Mouse (Mus musculus): ENCODE results near the gene Mcm5. TPM values are rescaled to one million over a fixed set of nuclear protein-coding genes. Genes with fewer than 3 reads are reported as not detected.
A peak's percentile ranks its signal among the peaks of the same experiment; 100 is the strongest.

Mcm5 gene
- 132 and 151 TPM in 2 replicates for polyA plus RNA-seq (2015; fragmentation: Nextera tagmentation; extraction: Ambion mirVana)

GRCm38 (mm10) chr8:75109236-75109967 lies at the start of gene Mcm5:
Mcm5 (plus strand) TSS chr8:75109569.
- Histone ChIP-seq H3K4me2 (peak within 1 kb of the TSS; percentile 78), H3K9me3 (replicated peaks) (no peaks in the 10 kb centered on the region), H3K4me1 (peaks cover 27% of the 10 kb centered on the region), H3K27ac (peak within 1 kb of the TSS; percentile 79), H3K36me3 (ENCODE audit: poor library complexity, severe bottlenecking) (peaks cover 34% of the 10 kb centered on the region), H3K4me3 (peak within 1 kb of the TSS; percentile 78), H3K27me3 (no peaks in the 10 kb centered on the region), H3K9ac (peak within 1 kb of the TSS; percentile 77)
- ATAC-seq: peak; percentile 99
- under 1% methylated on average over 59 of the region's 59 CpGs for WGBS

DNA sequence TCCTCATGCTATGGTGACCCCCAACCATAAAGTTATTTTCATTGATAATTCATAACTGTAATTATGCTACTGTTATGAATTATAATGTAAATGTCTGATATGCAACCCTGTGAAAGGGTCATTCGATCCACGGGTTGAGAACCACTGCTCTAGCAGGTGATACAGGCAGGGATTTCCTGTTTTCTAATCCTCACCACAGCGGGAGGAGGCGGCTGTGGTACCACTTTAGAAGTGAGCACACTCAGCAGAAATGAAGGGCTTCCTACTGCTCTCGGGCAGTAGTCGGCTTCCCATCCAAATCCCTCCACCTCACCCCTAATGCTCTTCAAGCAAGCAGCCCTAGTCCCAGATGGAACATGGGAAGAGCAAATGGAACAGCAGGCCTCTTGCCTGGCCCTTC lies 49.3 kb upstream of the Mcm5 start:
- no peaks in the 10 kb centered on the region for H3K9me3 ChIP-seq (replicated peaks)
- H3K27ac ChIP-seq: no peak overlapping the region
- no peak overlapping the region for H3K4me3 ChIP-seq
- 77% methylated on average over 6 of the region's 6 CpGs for WGBS
- no peak overlapping the region for H3K9ac ChIP-seq
- H3K4me1 ChIP-seq: no peaks in the 10 kb centered on the region
- ATAC-seq: no peak
- H3K27me3 ChIP-seq: no peaks in the 10 kb centered on the region
- H3K36me3 ChIP-seq (ENCODE audit: poor library complexity, severe bottlenecking): peaks cover 18% of the 10 kb centered on the region; the same call in 1 of the 2 replicates
- no peak overlapping the region for H3K4me2 ChIP-seq

GRCm38 (mm10) chr8:75060815-75061214 lies 48.6 kb upstream of the Mcm5 start:
- H3K9me3 ChIP-seq (replicated peaks): no peaks in the 10 kb centered on the region
- H3K36me3 ChIP-seq (ENCODE audit: poor library complexity, severe bottlenecking): peaks cover 18% of the 10 kb centered on the region; the same call in 1 of the 2 replicates
- H3K9ac ChIP-seq: no peak overlapping the region
- no peaks in the 10 kb centered on the region for H3K27me3 ChIP-seq
- H3K4me3 ChIP-seq: no peak overlapping the region
- no peak overlapping the region for H3K27ac ChIP-seq
- no peak overlapping the region for H3K4me2 ChIP-seq
- 83% methylated on average over 2 of the region's 2 CpGs for WGBS
- ATAC-seq: no peak
- H3K4me1 ChIP-seq: no peaks in the 10 kb centered on the region

DNA sequence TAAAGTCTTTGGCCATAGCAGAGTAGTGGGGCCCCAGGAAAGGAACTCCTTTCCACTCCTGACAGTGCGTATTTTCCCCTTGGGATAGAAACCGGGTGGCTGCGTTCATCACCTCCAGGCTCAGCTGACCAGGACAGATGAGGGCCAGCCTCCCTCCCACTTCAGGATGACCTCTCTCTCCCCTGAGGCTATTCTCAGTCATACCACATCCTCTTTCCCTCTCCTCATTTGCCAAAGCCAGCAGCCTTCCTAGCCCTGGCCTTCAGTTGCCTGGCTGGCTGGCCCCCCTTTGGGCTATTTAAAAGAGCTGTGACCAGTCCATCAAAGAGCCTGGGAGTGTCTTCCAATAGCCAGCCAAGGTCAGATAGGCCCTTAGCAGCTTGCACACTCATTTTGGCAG lies 46.1 kb upstream of the Mcm5 start:
- Histone ChIP-seq H3K9me3 (replicated peaks) (no peaks in the 10 kb centered on the region), H3K4me1 (no peaks in the 10 kb centered on the region), H3K9ac (no peak overlapping the region), H3K27me3 (no peaks in the 10 kb centered on the region), H3K27ac (no peak overlapping the region), H3K4me2 (no peak overlapping the region), H3K36me3 (ENCODE audit: poor library complexity, severe bottlenecking) (peaks cover 6% of the 10 kb centered on the region; the same call in 1 of the 2 replicates), H3K4me3 (no peak overlapping the region)
- no peak for ATAC-seq
- 100% methylated on average over 3 of the region's 3 CpGs for WGBS

GRCm38 (mm10) chr8:75064790-75065189 lies 44.6 kb upstream of the Mcm5 start:
- H3K36me3 ChIP-seq (ENCODE audit: poor library complexity, severe bottlenecking): 0 out of 2 replicates have a peak, but pooled peaks cover 3% of the 10 kb centered on the region
- WGBS: 89% methylated on average over 3 of the region's 3 CpGs
- no peak overlapping the region for H3K4me2 ChIP-seq
- H3K4me3 ChIP-seq: no peak overlapping the region
- H3K9ac ChIP-seq: no peak overlapping the region
- H3K4me1 ChIP-seq: no peaks in the 10 kb centered on the region
- H3K27ac ChIP-seq: no peak overlapping the region
- no peaks in the 10 kb centered on the region for H3K9me3 ChIP-seq (replicated peaks)
- H3K27me3 ChIP-seq: no peaks in the 10 kb centered on the region
- ATAC-seq: no peak

GRCm38 (mm10) chr8:75067287-75067686 lies 42.1 kb upstream of the Mcm5 start:
- no peak for ATAC-seq
- H3K27me3 ChIP-seq: no peaks in the 10 kb centered on the region
- H3K9me3 ChIP-seq (replicated peaks): no peaks in the 10 kb centered on the region
- no peak overlapping the region for H3K4me3 ChIP-seq
- no peaks in the 10 kb centered on the region for H3K4me1 ChIP-seq
- no peak overlapping the region for H3K4me2 ChIP-seq
- no peak overlapping the region for H3K9ac ChIP-seq
- 84% methylated on average over 6 of the region's 6 CpGs for WGBS
- H3K27ac ChIP-seq: no peak overlapping the region
- no peaks in the 10 kb centered on the region for H3K36me3 ChIP-seq (ENCODE audit: poor library complexity, severe bottlenecking)

- Histone ChIP-seq H3K27ac (no peak overlapping the region), H3K36me3 (ENCODE audit: poor library complexity, severe bottlenecking) (no peaks in the 10 kb centered on the region), H3K4me1 (no peaks in the 10 kb centered on the region), H3K27me3 (no peaks in the 10 kb centered on the region), H3K9ac (no peak overlapping the region), H3K4me2 (no peak overlapping the region), H3K9me3 (replicated peaks) (no peaks in the 10 kb centered on the region), H3K4me3 (no peak overlapping the region)
- ATAC-seq: no peak
- 78% methylated on average over 1 of the region's 1 CpGs for WGBS
Observed at GRCm38 (mm10) chr8:75070297-75070696, 39.1 kb upstream of the Mcm5 start.

- WGBS: 25% methylated on average over 4 of the region's 4 CpGs
- no peak overlapping the region for H3K4me3 ChIP-seq
- no peak overlapping the region for H3K27ac ChIP-seq
- no peaks in the 10 kb centered on the region for H3K27me3 ChIP-seq
- no peaks in the 10 kb centered on the region for H3K9me3 ChIP-seq (replicated peaks)
- peak; percentile 89 for ATAC-seq
- H3K36me3 ChIP-seq (ENCODE audit: poor library complexity, severe bottlenecking): no peaks in the 10 kb centered on the region
- no peaks in the 10 kb centered on the region for H3K4me1 ChIP-seq
- H3K9ac ChIP-seq: no peak overlapping the region
- H3K4me2 ChIP-seq: no peak overlapping the region
Observed at GRCm38 (mm10) chr8:75071627-75072346, 37.6 kb upstream of the Mcm5 start.

GRCm38 (mm10) chr8:75074876-75075275 lies 34.5 kb upstream of the Mcm5 start:
- WGBS: 77% methylated on average over 1 of the region's 1 CpGs
- Histone ChIP-seq H3K27ac (no peak overlapping the region), H3K4me1 (no peaks in the 10 kb centered on the region), H3K36me3 (ENCODE audit: poor library complexity, severe bottlenecking) (no peaks in the 10 kb centered on the region), H3K4me3 (no peak overlapping the region), H3K9me3 (replicated peaks) (no peaks in the 10 kb centered on the region), H3K4me2 (no peak overlapping the region), H3K27me3 (no peaks in the 10 kb centered on the region), H3K9ac (no peak overlapping the region)
- no peak for ATAC-seq

GRCm38 (mm10) chr8:75078215-75078614 lies 31.2 kb upstream of the Mcm5 start:
- Histone ChIP-seq H3K27me3 (peaks cover 3% of the 10 kb centered on the region; the same call in 1 of the 2 replicates), H3K36me3 (ENCODE audit: poor library complexity, severe bottlenecking) (no peaks in the 10 kb centered on the region), H3K4me3 (no peak overlapping the region), H3K4me1 (no peaks in the 10 kb centered on the region), H3K9ac (no peak overlapping the region), H3K4me2 (no peak overlapping the region), H3K9me3 (replicated peaks) (no peaks in the 10 kb centered on the region), H3K27ac (no peak overlapping the region)
- 88% methylated on average over 1 of the region's 1 CpGs for WGBS
- no peak for ATAC-seq

DNA sequence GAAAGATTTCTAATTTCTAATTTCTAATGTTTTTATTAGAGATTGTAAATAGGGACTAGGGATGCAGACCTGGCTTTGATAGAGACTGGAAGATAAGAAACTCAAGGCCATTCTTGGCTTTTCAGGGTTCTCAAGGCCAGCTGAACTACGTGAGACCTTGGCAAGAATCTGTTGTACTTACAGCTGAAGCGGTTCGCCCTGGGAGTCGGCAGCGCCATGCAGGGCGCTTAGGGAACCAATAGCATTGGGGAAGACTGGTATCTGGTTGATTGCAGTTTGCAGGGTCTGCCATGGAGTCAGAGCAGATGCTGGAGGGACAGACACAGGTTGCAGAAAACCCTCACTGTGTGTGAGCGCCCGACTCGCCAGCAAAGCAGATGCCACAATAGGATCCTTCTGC lies 30.5 kb upstream of the Mcm5 start:
- Histone ChIP-seq H3K4me3 (no peak overlapping the region), H3K4me2 (no peak overlapping the region), H3K27ac (no peak overlapping the region), H3K4me1 (0 out of 2 replicates have a peak, but pooled peaks cover 3% of the 10 kb centered on the region), H3K9ac (no peak overlapping the region), H3K9me3 (replicated peaks) (no peaks in the 10 kb centered on the region), H3K36me3 (ENCODE audit: poor library complexity, severe bottlenecking) (no peaks in the 10 kb centered on the region), H3K27me3 (peaks cover 3% of the 10 kb centered on the region; the same call in 1 of the 2 replicates)
- 96% methylated on average over 9 of the region's 9 CpGs for WGBS
- no peak for ATAC-seq

- Histone ChIP-seq H3K9ac (no peak overlapping the region), H3K9me3 (replicated peaks) (no peaks in the 10 kb centered on the region; the same call in 1 of the 2 replicates), H3K4me2 (no peak overlapping the region), H3K4me1 (0 out of 2 replicates have a peak, but pooled peaks cover 4% of the 10 kb centered on the region), H3K27ac (no peak overlapping the region), H3K27me3 (peaks cover 3% of the 10 kb centered on the region; the same call in 1 of the 2 replicates), H3K4me3 (no peak overlapping the region), H3K36me3 (ENCODE audit: poor library complexity, severe bottlenecking) (no peaks in the 10 kb centered on the region)
- 81% methylated on average over 9 of the region's 9 CpGs for WGBS
- ATAC-seq: no peak
Observed at GRCm38 (mm10) chr8:75081364-75082040, 27.9 kb upstream of the Mcm5 start.
